Mouse (Mus musculus) heart, embryonic 11.5 days (tissue): ENCODE results near the gene Snx29. TPM values are rescaled to one million over a fixed set of nuclear protein-coding genes. Genes with fewer than 3 reads are reported as not detected.

Source experiments
- polyA plus RNA-seq: library from polyadenylated mRNA; unstranded; fragments of >200 nt; fragmentation: Nextera tagmentation; extraction: Ambion mirVana; gene quantifications from 2 replicates; pipeline ENCODE4 v1.2.1, GENCODE M21; 2014

Snx29 gene
- polyA plus RNA-seq, 1 experiment from 2014 or later: 8.2 TPM

Other genes with a start within 250 kb of the Snx29 start
- gene Txndc11, start 188.3 kb upstream of the Snx29 start, polyA plus RNA-seq: 33.5 and 34.7 TPM in 2 replicates
- 85.3 and 85.8 TPM in 2 replicates for gene Zc3h7a, start 146.5 kb upstream of the Snx29 start, polyA plus RNA-seq
- gene Rsl1d1, start 119.6 kb upstream of the Snx29 start, polyA plus RNA-seq: 161 and 167 TPM in 2 replicates
- gene Gspt1, start 68.6 kb upstream of the Snx29 start, polyA plus RNA-seq: 67.7 and 70.0 TPM in 2 replicates
- not detected in 2 replicates for gene Tnfrsf17, start 9.1 kb upstream of the Snx29 start, polyA plus RNA-seq